Mouse (Mus musculus): ENCODE results near the gene Mgll. TPM values are rescaled to one million over a fixed set of nuclear protein-coding genes. Genes with fewer than 3 reads are reported as not detected.

The Mgll gene
- polyA plus RNA-seq, 1 experiment from 2014 or later = 94.2 TPM

- Histone ChIP-seq H3K36me3 (ENCODE audit: control insufficient read depth, insufficient read depth, low read length) (no peaks in the 10 kb centered on the region), H3K9me3 (ENCODE audit: control insufficient read depth, low read length) (no peaks in the 10 kb centered on the region), H3K27ac (ENCODE audit: low read depth) (peak overlapping the region; percentile 76), H3K4me3 (ENCODE audit: low read depth, low read length) (no peak overlapping the region), H3K9ac (ENCODE audit: low read length) (no peak overlapping the region), H3K4me2 (ENCODE audit: low read length) (no peak overlapping the region), H3K4me1 (replicated peaks; ENCODE audit: control insufficient read depth, insufficient read depth, low read length) (peaks cover 18% of the 10 kb centered on the region), H3K27me3 (replicated peaks; ENCODE audit: control insufficient read depth, insufficient read depth, low read length) (no peaks in the 10 kb centered on the region)
- no peak for ATAC-seq (replicated peaks; ENCODE audit: low FRiP score, low TSS enrichment, low read depth)
- DNase-seq (ENCODE audit: low spot score) = no peak
- WGBS = 22% methylated on average over 3 of the region's 3 CpGs
Measured at GRCm38 (mm10) chr6:88690211-88690610, 34.0 kb upstream of the Mgll start.

DNA sequence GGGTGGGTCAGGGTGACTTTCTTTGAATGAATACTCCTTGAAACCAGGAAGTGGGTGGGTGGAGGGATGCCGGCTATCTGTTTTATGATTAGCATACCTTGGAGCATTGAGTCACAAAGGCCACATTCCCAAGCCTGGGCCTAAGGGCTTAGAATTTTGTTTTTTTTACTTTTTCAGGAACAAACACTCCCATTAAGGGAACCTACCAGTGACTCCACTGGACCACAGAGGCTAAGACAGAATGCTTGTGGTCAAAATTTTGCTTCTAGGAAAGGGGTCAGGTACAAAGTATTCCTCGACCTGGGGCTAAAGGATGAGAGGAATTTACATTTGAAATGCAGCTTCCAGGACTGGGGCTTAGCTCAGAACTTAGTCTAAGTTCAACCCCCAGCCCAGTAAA lies 32.9 kb upstream of the Mgll start:
- DNase-seq (ENCODE audit: low spot score) (no peak), ATAC-seq (replicated peaks; ENCODE audit: low FRiP score, low TSS enrichment, low read depth) (no peak)
- Histone ChIP-seq H3K27ac (ENCODE audit: low read depth) (no peak overlapping the region), H3K9me3 (ENCODE audit: control insufficient read depth, low read length) (no peaks in the 10 kb centered on the region), H3K9ac (ENCODE audit: low read length) (no peak overlapping the region), H3K4me1 (replicated peaks; ENCODE audit: control insufficient read depth, insufficient read depth, low read length) (peaks cover 18% of the 10 kb centered on the region), H3K4me2 (ENCODE audit: low read length) (no peak overlapping the region), H3K36me3 (ENCODE audit: control insufficient read depth, insufficient read depth, low read length) (no peaks in the 10 kb centered on the region), H3K27me3 (replicated peaks; ENCODE audit: control insufficient read depth, insufficient read depth, low read length) (no peaks in the 10 kb centered on the region), H3K4me3 (ENCODE audit: low read depth, low read length) (no peak overlapping the region)
- WGBS = 90% methylated on average over 2 of the region's 2 CpGs

GRCm38 (mm10) chr6:88702887-88703286 lies 21.3 kb upstream of the Mgll start:
- ATAC-seq (replicated peaks; ENCODE audit: low FRiP score, low TSS enrichment, low read depth) = no peak
- Histone ChIP-seq H3K27me3 (replicated peaks; ENCODE audit: control insufficient read depth, insufficient read depth, low read length) (no peaks in the 10 kb centered on the region), H3K36me3 (ENCODE audit: control insufficient read depth, insufficient read depth, low read length) (no peaks in the 10 kb centered on the region), H3K4me3 (ENCODE audit: low read depth, low read length) (no peak overlapping the region), H3K4me2 (ENCODE audit: low read length) (no peak overlapping the region), H3K9me3 (ENCODE audit: control insufficient read depth, low read length) (no peaks in the 10 kb centered on the region), H3K4me1 (replicated peaks; ENCODE audit: control insufficient read depth, insufficient read depth, low read length) (no peaks in the 10 kb centered on the region), H3K27ac (ENCODE audit: low read depth) (no peak overlapping the region), H3K9ac (ENCODE audit: low read length) (no peak overlapping the region)
- WGBS = 92% methylated on average over 1 of the region's 1 CpGs
- no peak for DNase-seq (ENCODE audit: low spot score)

DNA sequence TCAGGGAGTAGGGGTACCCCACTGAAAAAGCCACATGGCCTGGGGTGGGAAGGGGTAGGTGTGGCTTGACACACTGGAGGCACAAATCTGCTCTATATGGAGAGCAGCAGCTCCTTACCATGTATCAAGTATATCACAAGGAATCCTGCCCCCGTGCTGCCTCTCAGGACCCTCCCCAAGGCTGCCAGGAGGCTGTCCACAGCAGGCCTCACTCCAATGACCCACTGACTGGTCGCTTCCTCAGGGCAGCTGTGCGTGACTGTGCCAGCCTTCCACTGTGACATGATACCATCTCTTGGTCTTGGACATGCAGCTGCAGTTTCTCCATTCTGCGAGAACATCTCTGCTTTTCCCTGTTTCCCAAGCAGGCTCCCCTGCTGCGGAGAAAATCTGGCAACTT lies 20.5 kb upstream of the Mgll start:
- DNase-seq (ENCODE audit: low spot score) (no peak), ATAC-seq (replicated peaks; ENCODE audit: low FRiP score, low TSS enrichment, low read depth) (no peak)
- Histone ChIP-seq H3K36me3 (ENCODE audit: control insufficient read depth, insufficient read depth, low read length) (no peaks in the 10 kb centered on the region), H3K9me3 (ENCODE audit: control insufficient read depth, low read length) (no peaks in the 10 kb centered on the region), H3K27ac (ENCODE audit: low read depth) (no peak overlapping the region), H3K9ac (ENCODE audit: low read length) (no peak overlapping the region), H3K4me3 (ENCODE audit: low read depth, low read length) (no peak overlapping the region), H3K4me1 (replicated peaks; ENCODE audit: control insufficient read depth, insufficient read depth, low read length) (no peaks in the 10 kb centered on the region; the same call in 1 of the 2 replicates), H3K4me2 (ENCODE audit: low read length) (no peak overlapping the region), H3K27me3 (replicated peaks; ENCODE audit: control insufficient read depth, insufficient read depth, low read length) (no peaks in the 10 kb centered on the region)
- WGBS = 84% methylated on average over 5 of the region's 5 CpGs

GRCm38 (mm10) chr6:88708401-88709278 lies 15.6 kb upstream of the Mgll start:
- Histone ChIP-seq H3K27ac (ENCODE audit: low read depth) (no peak overlapping the region), H3K4me2 (ENCODE audit: low read length) (no peak overlapping the region), H3K9me3 (ENCODE audit: control insufficient read depth, low read length) (no peaks in the 10 kb centered on the region), H3K4me3 (ENCODE audit: low read depth, low read length) (no peak overlapping the region), H3K27me3 (replicated peaks; ENCODE audit: control insufficient read depth, insufficient read depth, low read length) (no peaks in the 10 kb centered on the region), H3K4me1 (replicated peaks; ENCODE audit: control insufficient read depth, insufficient read depth, low read length) (peaks cover 4% of the 10 kb centered on the region; the same call in 1 of the 2 replicates), H3K36me3 (ENCODE audit: control insufficient read depth, insufficient read depth, low read length) (no peaks in the 10 kb centered on the region), H3K9ac (ENCODE audit: low read length) (no peak overlapping the region)
- ATAC-seq (replicated peaks; ENCODE audit: low FRiP score, low TSS enrichment, low read depth) (no peak), DNase-seq (ENCODE audit: low spot score) (no peak)
- WGBS = 69% methylated on average over 8 of the region's 8 CpGs

- Histone ChIP-seq H3K27ac (ENCODE audit: low read depth) (no peak overlapping the region), H3K9ac (ENCODE audit: low read length) (no peak overlapping the region), H3K4me3 (ENCODE audit: low read depth, low read length) (no peak overlapping the region), H3K9me3 (ENCODE audit: control insufficient read depth, low read length) (no peaks in the 10 kb centered on the region), H3K4me2 (ENCODE audit: low read length) (no peak overlapping the region), H3K36me3 (ENCODE audit: control insufficient read depth, insufficient read depth, low read length) (no peaks in the 10 kb centered on the region), H3K4me1 (replicated peaks; ENCODE audit: control insufficient read depth, insufficient read depth, low read length) (peaks cover 4% of the 10 kb centered on the region; the same call in 1 of the 2 replicates), H3K27me3 (replicated peaks; ENCODE audit: control insufficient read depth, insufficient read depth, low read length) (no peaks in the 10 kb centered on the region)
- no peak for ATAC-seq (replicated peaks; ENCODE audit: low FRiP score, low TSS enrichment, low read depth)
- no peak for DNase-seq (ENCODE audit: low spot score)
- 76% methylated on average over 1 of the region's 1 CpGs for whole genome bisulfite sequencing
Measured at GRCm38 (mm10) chr6:88709279-88709575, 15.0 kb upstream of the Mgll start.

GRCm38 (mm10) chr6:88711313-88711712 lies 12.9 kb upstream of the Mgll start:
- H3K27me3 ChIP-seq (replicated peaks; ENCODE audit: control insufficient read depth, insufficient read depth, low read length) = no peaks in the 10 kb centered on the region
- ATAC-seq (replicated peaks; ENCODE audit: low FRiP score, low TSS enrichment, low read depth) (no peak), DNase-seq (ENCODE audit: low spot score) (no peak)
- H3K9ac ChIP-seq (ENCODE audit: low read length) = no peak overlapping the region
- H3K36me3 ChIP-seq (ENCODE audit: control insufficient read depth, insufficient read depth, low read length) = no peaks in the 10 kb centered on the region
- no peak overlapping the region for H3K4me2 ChIP-seq (ENCODE audit: low read length)
- no peaks in the 10 kb centered on the region for H3K9me3 ChIP-seq (ENCODE audit: control insufficient read depth, low read length)
- 81% methylated on average over 3 of the region's 3 CpGs for WGBS
- no peak overlapping the region for H3K4me3 ChIP-seq (ENCODE audit: low read depth, low read length)
- peaks cover 4% of the 10 kb centered on the region; the same call in 1 of the 2 replicates for H3K4me1 ChIP-seq (replicated peaks; ENCODE audit: control insufficient read depth, insufficient read depth, low read length)
- H3K27ac ChIP-seq (ENCODE audit: low read depth) = no peak overlapping the region

DNA sequence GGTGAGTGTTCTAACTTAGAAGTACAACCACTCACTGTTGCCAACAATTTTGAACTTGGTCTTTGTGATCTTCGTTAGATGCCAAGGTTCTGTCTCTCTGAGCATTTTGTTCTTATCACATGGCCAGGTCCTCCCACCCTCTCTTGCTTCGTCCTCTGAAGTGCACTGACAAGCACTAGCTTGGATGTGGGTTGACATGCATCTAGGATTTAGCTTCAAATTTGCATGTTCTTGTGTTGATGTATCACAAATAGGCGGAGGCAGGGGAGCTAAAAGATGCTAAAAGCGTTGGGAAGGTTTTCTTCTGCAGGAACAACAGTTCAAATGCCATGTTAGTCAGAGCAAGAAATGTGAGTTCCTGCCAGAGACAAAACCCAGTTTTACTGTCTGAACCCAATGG lies 12.1 kb upstream of the Mgll start:
- 89% methylated on average over 4 of the region's 4 CpGs for WGBS
- H3K27me3 ChIP-seq (replicated peaks; ENCODE audit: control insufficient read depth, insufficient read depth, low read length) = no peaks in the 10 kb centered on the region
- H3K27ac ChIP-seq (ENCODE audit: low read depth) = no peak overlapping the region
- no peak overlapping the region for H3K4me3 ChIP-seq (ENCODE audit: low read depth, low read length)
- ATAC-seq (replicated peaks; ENCODE audit: low FRiP score, low TSS enrichment, low read depth) (no peak), DNase-seq (ENCODE audit: low spot score) (no peak)
- no peaks in the 10 kb centered on the region for H3K36me3 ChIP-seq (ENCODE audit: control insufficient read depth, insufficient read depth, low read length)
- peaks cover 5% of the 10 kb centered on the region; the same call in 1 of the 2 replicates for H3K4me1 ChIP-seq (replicated peaks; ENCODE audit: control insufficient read depth, insufficient read depth, low read length)
- no peak overlapping the region for H3K9ac ChIP-seq (ENCODE audit: low read length)
- H3K9me3 ChIP-seq (ENCODE audit: control insufficient read depth, low read length) = no peaks in the 10 kb centered on the region
- H3K4me2 ChIP-seq (ENCODE audit: low read length) = no peak overlapping the region

DNA sequence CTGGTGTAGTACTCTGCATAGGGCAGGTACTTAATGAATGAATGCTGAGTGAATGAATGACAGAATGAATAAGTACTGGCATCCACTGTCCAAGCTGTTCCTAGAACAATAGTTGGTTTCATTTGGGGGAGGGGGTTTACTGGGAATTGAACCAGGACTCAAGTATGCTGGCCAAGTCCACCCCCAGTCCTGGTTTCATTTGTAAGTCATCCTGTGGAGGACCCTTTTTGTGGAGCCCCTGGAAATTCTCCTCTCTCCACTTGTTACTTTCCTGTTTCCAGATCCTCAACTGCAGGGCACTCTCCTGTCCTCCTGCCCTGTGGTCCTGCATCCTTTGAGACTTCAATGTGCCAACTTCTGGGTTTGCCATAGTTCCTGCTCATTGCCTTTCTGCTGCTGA lies 10.9 kb upstream of the Mgll start:
- Histone ChIP-seq H3K27ac (ENCODE audit: low read depth) (no peak overlapping the region), H3K27me3 (replicated peaks; ENCODE audit: control insufficient read depth, insufficient read depth, low read length) (no peaks in the 10 kb centered on the region), H3K36me3 (ENCODE audit: control insufficient read depth, insufficient read depth, low read length) (no peaks in the 10 kb centered on the region), H3K4me3 (ENCODE audit: low read depth, low read length) (no peak overlapping the region), H3K9me3 (ENCODE audit: control insufficient read depth, low read length) (no peaks in the 10 kb centered on the region), H3K4me1 (replicated peaks; ENCODE audit: control insufficient read depth, insufficient read depth, low read length) (peaks cover 7% of the 10 kb centered on the region; the same call in 1 of the 2 replicates), H3K9ac (ENCODE audit: low read length) (no peak overlapping the region), H3K4me2 (ENCODE audit: low read length) (no peak overlapping the region)
- ATAC-seq (replicated peaks; ENCODE audit: low FRiP score, low TSS enrichment, low read depth) (no peak), DNase-seq (ENCODE audit: low spot score) (no peak)

Measured in intestine, embryonic 14.5 days (tissue).